Mouse (Mus musculus): ENCODE results near the gene Tpx2.

Tpx2 gene

DNA sequence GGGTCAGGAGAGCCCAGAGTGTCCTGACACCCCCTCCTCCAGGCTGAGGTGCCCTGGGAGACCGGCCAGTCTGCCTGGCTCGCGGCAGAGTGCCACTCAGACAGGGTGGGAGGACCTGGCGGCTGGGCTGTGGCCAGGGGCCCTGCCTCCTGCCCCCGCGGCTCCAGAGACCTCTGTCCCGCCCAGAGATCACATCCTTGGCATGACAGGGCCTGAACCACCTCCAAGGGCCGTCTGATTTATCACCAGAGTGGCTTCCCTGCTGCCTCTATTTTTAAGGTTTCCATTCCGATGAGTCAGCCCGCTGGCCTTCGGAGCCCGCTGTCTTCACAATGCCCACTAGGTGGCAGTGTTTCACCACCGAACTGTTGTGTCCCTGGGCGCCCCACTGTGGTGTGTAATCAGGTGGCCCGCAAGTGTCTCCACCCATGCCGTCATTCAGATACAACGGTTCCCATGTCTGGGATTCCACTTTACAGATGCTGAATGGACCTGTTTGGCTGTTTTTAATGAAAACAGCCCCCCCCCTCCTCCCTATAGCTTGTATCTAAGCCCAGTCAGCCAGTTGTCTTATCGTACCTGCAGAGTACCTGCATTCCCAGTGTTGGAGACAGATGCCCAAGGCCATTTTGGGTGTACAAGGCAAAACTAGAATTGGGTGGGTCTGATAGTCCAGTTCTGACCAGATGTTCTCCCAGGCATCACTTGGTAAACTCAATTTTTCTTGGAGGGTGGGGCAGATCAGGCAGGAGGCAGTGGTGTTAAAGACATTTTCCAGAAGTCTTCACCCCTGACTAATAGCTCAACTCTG lies 66.8 kb downstream of the Tpx2 start:
- peak; percentile 94 for DNase-seq (ENCODE audit: low read depth)

DNA sequence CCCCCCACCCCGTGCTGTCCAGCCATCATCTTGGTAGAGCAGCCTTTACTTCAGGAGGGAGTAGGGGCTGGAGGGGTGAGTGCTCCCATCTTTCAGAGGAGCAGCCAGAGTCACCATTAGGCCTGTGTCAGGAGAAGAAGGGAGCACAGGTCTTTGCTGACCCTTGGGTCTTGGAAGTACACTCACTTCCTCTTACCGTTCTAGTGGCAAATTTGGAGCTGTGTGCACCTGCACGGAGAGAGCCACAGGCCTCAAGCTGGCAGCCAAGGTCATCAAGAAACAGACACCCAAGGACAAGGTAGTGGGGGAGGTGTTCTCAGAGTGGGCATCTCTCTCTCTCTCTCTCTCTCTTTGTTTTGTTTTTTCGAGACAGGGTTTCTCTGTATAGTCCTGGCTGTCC lies 67.7 kb downstream of the Tpx2 start:
- DNase-seq (ENCODE audit: low read depth), result no peak

DNA sequence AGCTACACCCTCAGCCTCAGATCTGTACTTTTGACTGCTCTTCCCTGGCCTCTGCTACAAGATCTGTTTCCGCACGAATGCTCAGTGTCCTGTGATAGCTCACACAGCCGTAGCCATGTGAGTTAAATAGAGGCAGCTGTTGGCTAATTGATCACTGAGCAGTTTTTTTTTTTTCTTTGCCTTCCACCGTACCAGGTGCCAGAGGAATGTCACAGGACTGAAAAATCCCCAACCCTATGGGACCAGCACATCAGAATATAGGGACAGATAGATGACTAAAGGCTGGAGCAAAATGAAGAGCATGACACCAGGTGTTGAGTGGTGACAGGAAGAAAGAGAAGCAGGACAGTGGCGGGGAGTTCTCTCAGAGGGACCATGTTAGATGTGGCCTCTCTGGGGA lies 68.3 kb downstream of the Tpx2 start:
- no peak for DNase-seq (ENCODE audit: low read depth)

DNA sequence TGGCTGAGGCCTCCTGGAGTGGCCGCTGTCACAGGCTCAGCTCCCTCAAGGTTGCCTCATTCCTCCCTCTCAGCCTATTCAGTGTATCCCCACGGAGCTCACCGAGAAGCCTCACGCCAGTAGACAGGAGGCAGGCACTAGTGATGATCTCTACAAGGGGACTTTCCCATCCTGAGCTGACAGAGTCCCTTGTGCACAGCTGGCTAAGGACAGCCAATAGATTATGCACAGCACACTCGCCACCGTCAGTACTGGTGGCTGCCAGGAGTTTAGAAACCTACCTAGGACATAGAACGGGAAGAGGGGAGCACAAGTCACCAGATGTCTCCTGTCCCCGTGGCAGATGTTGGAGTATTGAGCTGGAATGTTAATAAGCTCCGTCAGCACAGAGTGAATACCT lies 69.9 kb downstream of the Tpx2 start:
- no peak for DNase-seq (ENCODE audit: low read depth)

DNA sequence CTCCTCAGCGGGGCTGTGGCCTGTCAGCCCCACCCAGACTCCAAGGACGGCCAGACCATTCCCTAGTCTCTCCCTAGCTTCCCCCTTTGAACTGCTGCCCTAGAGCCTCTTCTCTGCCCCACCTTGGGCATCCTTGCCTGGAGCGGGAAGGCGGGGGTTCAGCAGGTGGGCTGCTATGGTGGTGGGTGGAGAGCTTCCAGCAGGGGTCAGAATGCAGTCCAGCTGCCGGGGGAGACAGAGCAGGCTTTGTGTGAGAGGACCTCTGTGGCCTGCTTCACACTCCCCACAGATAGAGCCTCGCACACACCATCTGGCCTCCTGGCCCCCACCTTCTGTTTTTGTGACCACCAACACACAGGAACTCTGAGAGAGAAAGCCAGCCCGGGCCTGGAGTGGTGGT lies 74.6 kb downstream of the Tpx2 start:
- no peak for DNase-seq (ENCODE audit: low read depth)

DNA sequence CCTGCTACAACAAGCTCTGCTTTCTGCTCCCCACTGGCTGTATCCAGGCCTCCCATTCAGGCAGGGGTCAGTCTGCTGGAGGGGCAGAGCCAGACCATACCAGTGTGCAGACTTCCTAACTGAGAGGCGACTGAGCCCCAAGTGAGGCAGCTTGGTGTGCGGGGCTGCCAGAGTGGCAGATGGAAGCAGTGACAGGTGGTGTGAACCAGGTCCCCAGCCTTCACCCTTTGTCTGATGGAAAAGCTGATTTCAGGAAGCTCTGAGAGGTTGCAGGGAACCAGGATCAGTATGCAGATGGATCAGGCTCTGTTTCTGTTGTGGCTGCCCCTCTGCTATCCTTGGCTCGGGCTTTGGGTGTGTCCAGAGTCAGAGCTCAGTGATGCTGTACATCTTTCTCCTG lies 75.9 kb downstream of the Tpx2 start:
- DNase-seq (ENCODE audit: low read depth), result no peak

DNA sequence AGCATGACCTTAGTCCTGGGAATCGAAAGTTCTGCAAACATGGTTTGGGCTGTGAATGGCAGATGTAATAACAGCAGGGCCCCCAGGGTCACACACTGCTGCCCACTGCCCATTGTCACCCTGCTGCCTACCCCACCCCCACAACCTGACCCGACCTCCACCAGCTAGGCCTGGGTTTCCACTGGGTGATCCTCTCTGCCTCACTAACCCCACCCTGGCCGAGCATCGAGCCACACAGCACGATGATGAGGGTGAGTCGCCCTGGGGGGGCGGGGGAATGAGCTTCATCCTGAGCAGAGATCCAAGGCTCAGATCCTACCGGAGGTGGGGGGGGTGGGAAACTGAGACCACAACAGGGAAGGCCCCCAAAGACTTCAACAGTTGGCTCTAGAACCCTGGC lies 76.4 kb downstream of the Tpx2 start:
- DNase-seq (ENCODE audit: low read depth), result no peak

DNA sequence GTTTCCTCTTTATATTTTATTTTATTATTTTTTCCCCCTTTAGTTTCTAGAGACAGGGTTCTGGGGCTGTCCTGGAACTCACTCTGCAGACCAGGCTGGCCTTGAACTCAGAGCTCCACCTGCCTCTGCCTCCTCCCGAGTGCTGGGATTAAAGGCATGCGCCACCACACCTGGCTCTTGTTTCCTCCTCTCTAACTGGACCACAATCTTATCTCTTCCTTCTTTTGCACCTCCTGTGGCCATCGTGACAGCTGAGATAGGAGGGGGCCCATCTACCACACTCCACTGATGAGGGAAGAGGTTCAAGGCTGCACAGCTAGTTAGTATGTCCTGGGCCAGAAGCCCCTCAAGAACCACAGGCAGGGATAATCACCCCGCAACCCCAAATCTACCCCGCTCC lies 76.8 kb downstream of the Tpx2 start:
- no peak for DNase-seq (ENCODE audit: low read depth)

DNA sequence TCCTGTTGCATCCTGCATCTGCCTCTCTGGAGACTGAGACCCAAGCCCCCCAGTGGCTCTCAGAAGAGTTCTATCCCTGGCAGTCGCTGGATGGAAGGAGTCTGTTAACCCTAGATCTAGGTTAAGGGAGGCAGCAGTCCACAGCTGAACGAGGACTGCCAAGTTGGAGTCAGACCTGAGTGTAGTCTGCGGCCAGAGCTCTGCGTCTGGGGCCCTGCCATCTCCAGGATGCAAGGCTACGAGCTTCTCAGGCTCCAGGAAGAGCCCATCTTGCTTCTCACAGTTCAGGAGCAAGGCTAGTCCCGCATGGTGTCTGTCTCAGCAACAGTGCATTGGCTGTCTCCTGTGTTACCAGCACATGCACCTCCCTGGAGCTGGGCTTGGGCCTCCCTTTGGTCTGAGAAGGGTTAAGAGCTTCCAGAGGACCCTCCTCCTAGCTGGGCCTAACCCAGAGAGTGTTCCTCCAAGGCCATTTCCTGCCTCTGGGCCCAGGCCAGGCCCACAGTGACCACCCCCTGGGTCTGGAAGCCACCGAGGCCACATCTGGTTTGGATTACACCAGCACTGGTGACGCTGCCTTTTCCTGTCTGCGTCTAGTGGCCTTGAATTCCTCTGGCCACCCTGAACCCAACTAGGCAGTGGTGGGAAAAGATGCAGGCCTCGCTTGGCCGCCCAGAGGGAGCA lies 77.6 kb downstream of the Tpx2 start:
- DNase-seq (ENCODE audit: low read depth), result no peak

DNA sequence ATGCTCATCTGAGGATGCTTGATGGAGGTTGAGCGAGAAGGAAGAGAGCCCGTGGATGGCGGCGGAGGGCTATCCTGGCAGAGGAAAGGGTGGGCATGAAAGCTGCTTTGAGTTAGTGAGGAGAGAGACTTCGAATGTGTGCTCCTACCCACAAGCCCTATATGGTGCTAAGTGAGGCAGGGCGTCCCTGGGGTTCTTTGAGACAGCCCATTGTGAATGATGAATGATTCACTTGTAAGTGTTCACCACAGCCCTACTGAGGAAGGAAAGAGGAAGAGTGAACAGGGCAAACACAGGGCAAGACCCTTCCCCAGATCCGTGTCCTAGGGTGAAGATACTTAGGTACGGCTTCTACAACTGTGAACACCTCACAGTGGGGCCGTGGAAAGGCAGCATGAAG lies 79.1 kb downstream of the Tpx2 start:
- no peak for DNase-seq (ENCODE audit: low read depth)

DNA sequence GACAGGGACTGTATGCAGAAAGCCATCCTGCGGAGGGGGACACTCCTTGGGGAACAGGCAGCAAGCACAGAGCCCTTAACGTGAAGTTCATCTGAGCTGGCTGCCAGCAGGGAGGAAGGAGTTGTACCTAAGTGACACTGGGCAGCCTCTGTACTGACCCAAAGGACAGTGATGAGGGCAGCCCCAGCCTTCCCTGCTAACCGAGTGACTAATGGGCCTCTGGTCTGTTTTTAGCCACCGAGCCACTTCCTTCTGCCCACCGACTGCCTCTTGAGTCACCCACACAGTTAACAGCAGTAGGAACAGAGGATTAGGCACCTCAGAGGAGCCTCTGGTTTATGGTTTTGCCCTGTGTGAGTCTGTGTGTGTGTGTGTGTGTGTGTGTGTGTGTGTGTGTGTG lies 79.6 kb downstream of the Tpx2 start:
- DNase-seq (ENCODE audit: low read depth), result no peak

DNA sequence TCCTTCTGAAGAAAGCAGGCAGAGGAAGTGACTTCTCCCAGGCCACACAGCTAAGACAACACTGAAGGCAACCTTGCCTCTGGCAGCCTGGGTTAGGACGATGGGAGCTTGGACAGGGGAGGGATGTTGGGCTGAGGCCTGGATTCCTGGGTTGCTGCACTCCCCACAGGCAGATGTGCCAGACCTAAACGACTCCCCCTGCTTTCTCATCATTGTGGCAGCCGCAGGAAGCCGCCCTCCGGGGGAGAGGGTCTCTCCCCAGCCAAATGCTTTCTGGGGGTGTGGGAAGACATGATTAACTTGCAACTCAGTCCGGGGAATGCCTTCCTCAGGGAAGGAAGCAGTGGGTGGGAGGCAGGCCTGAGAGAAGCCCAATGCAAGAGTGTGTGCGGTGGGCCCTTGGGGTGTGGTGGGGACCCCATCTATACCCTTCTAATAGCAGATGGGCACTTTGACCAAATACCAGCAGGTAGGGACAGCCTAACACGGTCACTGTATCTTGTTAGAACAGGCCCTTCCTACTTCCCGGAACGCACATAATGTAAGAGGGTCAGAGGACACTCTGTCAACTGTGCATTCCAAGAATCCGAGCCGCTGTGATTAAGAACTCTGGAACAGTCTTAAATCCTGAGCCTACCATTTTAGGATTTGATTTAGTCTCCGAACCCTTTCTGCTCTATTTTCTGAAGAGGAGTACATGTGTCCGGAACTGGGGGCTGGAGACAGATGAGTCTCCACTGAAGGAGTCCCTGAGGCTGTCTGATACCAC lies 80.6 kb downstream of the Tpx2 start:
- no peak for DNase-seq (ENCODE audit: low read depth)

DNA sequence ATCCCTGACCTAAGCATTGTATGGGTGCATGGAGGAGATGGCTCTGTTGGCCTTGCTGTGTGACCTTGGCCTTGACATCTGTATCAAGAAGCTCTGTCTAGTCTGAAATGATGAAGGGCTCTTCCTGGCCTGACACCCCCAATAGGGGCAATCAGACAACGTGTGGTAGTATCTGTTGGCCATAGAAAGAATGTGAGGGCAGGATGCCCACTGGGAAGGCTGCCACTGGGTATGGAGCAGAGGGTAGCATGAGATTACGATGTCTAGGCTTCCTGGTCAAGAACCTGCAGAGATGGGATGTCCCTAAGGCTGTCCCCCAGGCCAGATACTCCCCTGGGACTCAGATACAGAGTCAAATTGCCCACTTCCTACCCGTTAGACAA lies 81.2 kb downstream of the Tpx2 start:
- no peak for DNase-seq (ENCODE audit: low read depth)

DNA sequence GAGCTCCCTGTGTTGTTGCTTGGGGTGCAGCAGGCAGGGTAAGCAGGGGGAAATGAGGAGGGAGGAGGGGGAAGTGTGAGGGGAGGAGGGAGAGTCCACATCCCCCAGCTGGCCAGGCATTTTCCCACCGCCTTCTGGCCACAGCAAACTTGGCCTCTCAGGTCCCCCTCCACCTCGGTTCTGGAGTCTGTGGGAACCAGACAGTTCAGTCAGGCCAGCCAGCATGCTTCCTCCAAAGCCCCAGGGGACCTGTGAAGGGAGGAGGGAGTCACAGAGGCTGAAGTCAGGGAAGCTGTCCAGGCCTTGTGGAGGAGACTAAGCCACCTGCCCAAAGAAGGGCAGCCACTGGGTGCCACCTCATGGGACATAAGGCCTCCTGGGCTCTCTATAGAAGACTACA lies 82.5 kb downstream of the Tpx2 start:
- DNase-seq (ENCODE audit: low read depth), result no peak

DNA sequence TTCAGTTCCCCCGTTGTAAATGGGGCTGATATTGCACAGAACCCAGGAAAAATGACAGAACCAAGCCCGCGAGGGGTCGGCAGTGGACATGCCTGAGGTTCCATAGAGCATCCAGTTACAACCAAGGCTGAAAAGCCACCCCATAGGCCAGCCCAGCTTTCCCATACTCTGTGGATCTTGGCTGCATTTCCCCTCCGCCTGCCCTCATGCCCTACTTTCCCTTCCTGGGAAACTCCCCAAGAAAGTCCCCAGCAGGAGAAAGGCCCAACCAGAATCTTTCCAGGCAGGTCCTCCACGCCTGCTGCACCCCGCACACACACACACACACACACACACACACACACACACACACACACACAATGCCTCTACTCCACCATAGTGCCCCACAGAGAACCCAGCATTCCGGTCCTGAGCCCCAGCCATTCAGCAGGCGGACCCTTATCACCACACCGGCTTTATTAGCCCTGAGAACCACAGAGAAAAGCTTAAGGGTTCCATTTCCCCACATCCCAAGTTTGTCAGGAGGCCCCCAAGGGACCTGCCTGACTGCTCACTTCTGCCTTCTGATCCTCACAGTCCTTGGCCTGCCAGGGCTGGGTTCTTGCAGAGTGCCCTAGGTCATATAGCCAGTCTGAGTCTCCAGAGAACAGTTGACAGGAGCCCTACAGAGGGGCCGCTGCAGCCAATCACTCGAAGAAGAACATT lies 83.8 kb downstream of the Tpx2 start:
- DNase-seq (ENCODE audit: low read depth), result no peak

DNA sequence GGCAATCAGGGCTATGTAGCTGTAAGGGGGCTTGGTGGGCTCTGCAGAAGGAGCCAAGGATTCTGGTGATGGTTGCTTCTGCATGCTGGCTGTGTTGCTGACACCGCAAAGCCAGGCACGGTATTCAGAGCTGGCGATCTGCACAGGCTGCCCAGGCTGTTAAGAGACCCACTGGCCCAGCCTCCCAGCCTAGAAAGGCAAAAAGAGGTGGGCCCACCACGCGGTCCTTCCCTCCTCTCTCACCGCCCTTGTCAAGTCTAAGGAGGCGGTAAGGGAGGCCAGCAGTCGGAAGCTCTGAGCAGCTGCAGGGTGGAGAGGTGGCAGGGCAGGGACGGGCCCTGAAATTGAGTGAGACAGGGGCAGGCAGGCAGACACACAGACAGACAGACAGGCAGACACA lies 85.3 kb downstream of the Tpx2 start, which contains the start of gene Foxs1:
Gene Foxs1 (minus strand): TSS at position 161 of the 400 bp plus-strand sequence.
- DNase-seq (ENCODE audit: low read depth), result no peak

DNA sequence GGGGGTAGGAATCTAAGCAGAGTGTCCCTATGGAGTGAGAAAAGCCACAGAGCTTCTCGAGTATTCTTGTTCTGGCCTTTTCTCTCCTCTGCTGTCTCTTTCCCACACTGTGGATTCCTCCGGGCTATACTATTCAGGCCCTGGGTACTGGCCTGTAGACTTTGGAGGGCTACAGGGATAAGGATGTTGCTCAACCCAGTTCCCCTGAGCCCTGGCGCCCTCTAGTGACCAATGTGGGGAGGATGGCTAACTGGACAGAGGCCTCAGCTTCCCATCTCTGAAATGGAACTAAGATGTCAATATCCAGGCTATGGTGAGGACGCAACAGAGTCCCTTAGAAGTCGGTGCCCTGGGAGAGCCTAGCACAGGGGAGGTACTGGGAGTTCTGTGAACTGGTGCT lies 85.8 kb downstream of the Tpx2 start:
- peak; percentile 70 for DNase-seq (ENCODE audit: low read depth)

DNA sequence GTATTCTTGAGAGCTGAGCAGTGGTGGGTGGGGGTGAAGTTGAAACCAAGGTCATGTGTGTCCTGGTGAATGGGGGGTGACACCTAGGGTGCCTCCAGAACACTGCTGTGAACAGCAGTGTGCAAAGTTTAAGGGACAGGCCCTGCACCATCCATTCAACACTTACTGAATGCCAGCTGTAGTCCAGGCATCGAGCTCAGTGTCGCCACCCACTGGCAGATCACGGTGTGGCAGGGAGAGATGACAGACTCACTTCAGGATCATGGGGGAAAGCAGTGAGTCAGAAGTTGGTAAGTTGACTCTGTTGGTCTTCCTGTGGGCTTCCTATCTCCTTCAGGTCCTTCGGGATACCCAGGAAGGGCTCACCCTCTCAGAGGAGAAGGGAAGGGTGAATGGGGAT lies 92.1 kb downstream of the Tpx2 start:
- peak; percentile 70 for DNase-seq (ENCODE audit: low read depth)

DNA sequence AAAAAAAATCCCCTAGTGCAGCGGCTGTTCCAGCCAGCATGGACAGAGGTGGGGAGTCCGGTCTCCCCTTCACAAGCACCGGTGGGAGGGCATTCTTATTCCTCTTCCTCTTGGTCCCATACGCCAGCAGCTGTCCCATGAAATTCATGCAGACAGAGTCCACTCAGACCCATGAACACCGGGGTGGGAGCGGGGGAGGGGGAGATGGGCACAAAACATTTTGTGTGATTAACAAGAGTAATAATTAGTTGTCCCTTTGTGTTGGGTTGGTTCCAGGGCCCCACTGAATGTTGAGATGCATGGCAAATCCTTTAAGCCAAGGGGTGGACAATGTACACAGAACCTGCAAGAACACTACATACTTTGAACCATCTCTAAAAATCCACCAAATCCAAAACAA lies 93.3 kb downstream of the Tpx2 start:
- no peak for DNase-seq (ENCODE audit: low read depth)

DNA sequence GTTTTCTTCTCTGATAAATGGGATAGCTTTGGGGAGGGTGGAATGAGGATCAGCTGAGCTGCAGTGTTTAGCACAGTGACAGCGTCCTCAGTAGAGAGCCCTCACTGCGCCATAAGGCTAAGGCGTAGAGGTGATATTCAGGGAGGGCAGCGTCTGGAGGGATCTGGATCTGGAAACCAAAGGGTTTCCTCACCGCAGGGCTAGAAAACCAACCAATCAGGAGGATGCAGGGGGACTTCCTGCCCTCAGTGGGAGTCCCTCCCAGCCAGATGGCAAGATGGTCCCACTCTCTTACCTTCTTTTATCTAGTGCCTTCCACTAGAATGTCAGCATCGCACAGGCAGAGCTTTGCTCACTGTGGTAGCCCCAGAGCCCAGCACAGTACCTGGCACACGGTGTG lies 94.0 kb downstream of the Tpx2 start:
- DNase-seq (ENCODE audit: low read depth), result no peak

DNA sequence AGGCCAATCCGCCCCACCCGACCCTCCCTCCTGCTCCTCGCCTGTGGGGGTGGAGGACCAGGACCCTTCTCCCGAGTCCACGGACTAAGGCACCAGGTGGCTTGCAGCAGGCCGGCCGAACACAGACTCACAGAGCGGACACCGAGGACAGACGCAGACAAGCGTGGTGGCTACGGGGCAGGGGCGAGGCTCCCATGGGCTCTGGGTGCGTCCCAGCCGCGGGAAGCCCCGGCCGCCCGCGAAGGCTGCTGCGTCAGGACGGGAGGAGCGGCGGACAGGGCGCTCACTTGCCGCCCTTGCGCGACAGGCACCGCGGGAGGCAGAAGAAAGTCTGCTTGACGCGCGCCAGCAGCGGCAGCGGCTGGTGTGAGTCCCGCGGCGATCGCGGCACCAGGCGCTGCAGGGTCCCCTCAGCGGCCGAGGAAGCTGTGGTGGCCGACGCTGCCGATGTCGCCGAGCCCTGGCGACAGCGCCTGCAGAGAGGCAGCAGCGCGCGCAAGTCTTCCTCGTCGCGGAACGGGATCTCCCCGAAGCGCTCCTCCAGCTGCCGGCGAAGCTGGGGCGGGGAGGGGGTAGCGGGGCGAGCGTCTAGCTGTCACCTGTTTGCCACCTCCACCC lies 95.2 kb downstream of the Tpx2 start:
- DNase-seq (ENCODE audit: low read depth), result no peak

DNA sequence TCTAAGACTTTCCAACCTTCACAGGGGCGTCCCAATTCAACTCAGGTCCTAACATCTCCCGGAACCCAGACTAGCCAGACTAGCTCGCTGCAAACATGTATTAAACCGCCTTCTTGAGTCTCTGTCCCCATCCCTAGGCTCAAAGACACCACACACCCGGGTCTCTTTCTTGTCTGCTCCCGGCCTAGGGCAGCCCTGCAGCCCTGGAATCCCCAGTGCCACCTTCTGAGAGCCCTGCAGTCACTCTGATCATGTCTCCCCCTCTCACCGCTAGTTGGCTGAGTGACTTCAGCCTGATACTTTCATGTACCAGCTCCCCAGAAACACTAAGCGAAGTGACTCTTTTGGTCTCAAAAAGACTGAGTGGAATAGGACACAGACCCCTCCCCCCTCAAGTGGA lies 95.8 kb downstream of the Tpx2 start:
- no peak for DNase-seq (ENCODE audit: low read depth)

Measured in c-Kit-positive CD71-negative TER-119-negative erythroid progenitor cells, embryonic 14.5 days (primary cell).